In the genomic region with DNA sequence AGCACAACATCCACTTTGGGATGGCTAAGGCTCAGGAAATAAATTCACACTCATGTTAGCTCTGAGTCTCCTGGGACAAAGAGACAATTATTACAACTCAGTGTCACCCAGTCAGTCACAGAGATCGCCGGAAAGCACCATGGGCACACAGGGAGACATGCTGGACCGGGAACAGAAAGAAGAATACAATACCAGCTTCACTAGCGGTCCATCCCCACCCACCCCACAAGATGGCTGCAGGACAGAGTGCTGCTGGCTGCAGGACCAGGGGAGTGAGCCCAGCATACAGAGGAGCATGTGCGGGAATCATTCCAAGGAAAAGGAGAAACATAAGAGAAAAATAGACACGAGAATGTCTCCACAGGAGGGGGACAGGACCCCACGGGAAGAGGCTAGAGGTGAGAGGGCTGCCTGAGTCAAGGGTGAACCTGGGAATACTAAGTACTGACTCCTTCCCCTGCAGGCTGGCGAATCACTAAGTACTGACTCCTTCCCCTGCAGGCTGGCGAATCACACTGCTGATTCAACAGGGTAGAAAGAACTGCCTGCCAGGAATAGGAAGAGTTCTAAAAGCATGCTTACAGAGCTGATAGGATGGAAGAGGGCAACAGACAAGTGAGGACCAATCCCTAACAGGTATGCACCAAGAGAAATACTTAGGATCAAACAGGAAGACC, we compare ENCODE assay signal across 18 mouse cellular contexts.
DNase-seq lines count a peak whose midpoint lies in the region; ATAC-seq and TF ChIP-seq lines count a peak whose summit lies in the region.
"Had no signal": no experiment of that assay in that cellular context is flagged by ENCODE, and none has a peak within 500 bp of the region (broad histone marks: within the 10 kb centered on the region; RNA-seq: fewer than 3 reads in every experiment).

No protein-coding gene starts in this region.

- H3K4me3 ChIP-seq in forebrain, embryonic 10.5 days: no peak overlapping the region
- no peak overlapping the region for H3K4me3 ChIP-seq in forebrain, embryonic 12.5 days (replicated peaks)
- peak overlapping the region; percentile 42 for H3K4me3 ChIP-seq in layer of hippocampus, adult 2 months
- H3K4me3 ChIP-seq in intestine, embryonic 15.5 days (replicated peaks): no peak overlapping the region
- no peak overlapping the region for H3K4me3 ChIP-seq in kidney, embryonic 14.5 days (ENCODE audit: low read length)
- H3K4me3 ChIP-seq: heart, embryonic 10.5 days; liver, embryonic 13.5 days; neural tube, embryonic 15.5 days had no signal

- no peak overlapping the region for H3K4me2 ChIP-seq in forebrain, embryonic 12.5 days
- H3K4me2 ChIP-seq in intestine, embryonic 15.5 days (replicated peaks): no peak overlapping the region
- H3K4me2 ChIP-seq in kidney, embryonic 14.5 days (replicated peaks; ENCODE audit: low read depth, low read length): no peak overlapping the region
- H3K4me2 ChIP-seq: liver, embryonic 13.5 days; neural tube, embryonic 15.5 days had no signal

- H3K9me3 ChIP-seq in forebrain, embryonic 10.5 days: no peaks in the 10 kb centered on the region
- H3K9me3 ChIP-seq in forebrain, embryonic 12.5 days: no peaks in the 10 kb centered on the region
- H3K9me3 ChIP-seq in intestine, embryonic 15.5 days: no peaks in the 10 kb centered on the region
- no peaks in the 10 kb centered on the region for H3K9me3 ChIP-seq in kidney, embryonic 14.5 days (ENCODE audit: control insufficient read depth, low read length)
- H3K9me3 ChIP-seq: heart, embryonic 10.5 days; liver, embryonic 13.5 days; neural tube, embryonic 15.5 days had no signal

- H3K36me3 ChIP-seq in forebrain, embryonic 10.5 days (replicated peaks): peaks cover 14% of the 10 kb centered on the region
- no peaks in the 10 kb centered on the region; the same call in 1 of the 2 replicates for H3K36me3 ChIP-seq in forebrain, embryonic 12.5 days (replicated peaks)
- H3K36me3 ChIP-seq in intestine, embryonic 15.5 days: no peaks in the 10 kb centered on the region
- H3K36me3 ChIP-seq in kidney, embryonic 14.5 days (ENCODE audit: control insufficient read depth, insufficient read depth, low read length): no peaks in the 10 kb centered on the region
- H3K36me3 ChIP-seq: heart, embryonic 10.5 days; liver, embryonic 13.5 days; neural tube, embryonic 15.5 days had no signal

- H3K27ac ChIP-seq in forebrain, embryonic 10.5 days: peak overlapping the region; percentile 48; the same call in 1 of the 2 replicates
- no peak overlapping the region for H3K27ac ChIP-seq in forebrain, embryonic 12.5 days
- H3K27ac ChIP-seq in layer of hippocampus, adult 2 months: peak overlapping the region; percentile 36; the same call in 1 of the 2 replicates
- H3K27ac ChIP-seq in intestine, embryonic 15.5 days: no peak overlapping the region
- H3K27ac ChIP-seq in kidney, embryonic 14.5 days (ENCODE audit: low read depth, low read length): no peak overlapping the region
- H3K27ac ChIP-seq: heart, embryonic 10.5 days; liver, embryonic 13.5 days; neural tube, embryonic 15.5 days had no signal

- H3K4me1 ChIP-seq in forebrain, embryonic 10.5 days: peaks cover 23% of the 10 kb centered on the region
- H3K4me1 ChIP-seq in forebrain, embryonic 12.5 days: peaks cover 11% of the 10 kb centered on the region
- H3K4me1 ChIP-seq in intestine, embryonic 15.5 days (replicated peaks): no peaks in the 10 kb centered on the region
- no peaks in the 10 kb centered on the region for H3K4me1 ChIP-seq in kidney, embryonic 14.5 days (ENCODE audit: control insufficient read depth, insufficient read depth, low read length)
- H3K4me1 ChIP-seq: heart, embryonic 10.5 days; liver, embryonic 13.5 days; neural tube, embryonic 15.5 days had no signal

- H3K27me3 ChIP-seq in forebrain, embryonic 10.5 days (ENCODE audit: poor library complexity, severe bottlenecking): no peaks in the 10 kb centered on the region
- no peaks in the 10 kb centered on the region for H3K27me3 ChIP-seq in forebrain, embryonic 12.5 days
- H3K27me3 ChIP-seq in intestine, embryonic 15.5 days (replicated peaks): no peaks in the 10 kb centered on the region
- no peaks in the 10 kb centered on the region for H3K27me3 ChIP-seq in kidney, embryonic 14.5 days (ENCODE audit: control insufficient read depth, insufficient read depth, low read length)
- H3K27me3 ChIP-seq: liver, embryonic 13.5 days; neural tube, embryonic 15.5 days had no signal

- peak; percentile 41 for TF ChIP-seq CTCF in layer of hippocampus, adult 2 months (conservative IDR thresholded peaks at IDR 0.05)

- H3K9ac ChIP-seq in forebrain, embryonic 12.5 days: no peak overlapping the region
- H3K9ac ChIP-seq in intestine, embryonic 15.5 days: no peak overlapping the region
- no peak overlapping the region for H3K9ac ChIP-seq in kidney, embryonic 14.5 days (ENCODE audit: low read depth, low read length)
- H3K9ac ChIP-seq: liver, embryonic 13.5 days; neural tube, embryonic 15.5 days had no signal

- ATAC-seq in forebrain, embryonic 12.5 days (ENCODE audit: low FRiP score): no peak
- no peak for ATAC-seq in intestine, embryonic 15.5 days
- ATAC-seq in kidney, embryonic 14.5 days (ENCODE audit: low FRiP score, low TSS enrichment): no peak
- ATAC-seq: intestine, embryonic 16.5 days had no signal

- 66% methylated on average over 9 of the region's 9 CpGs for WGBS in forebrain, embryonic 10.5 days
- WGBS in forebrain, embryonic 12.5 days: 69% methylated on average over 9 of the region's 9 CpGs
- 78% methylated on average over 9 of the region's 9 CpGs for WGBS in intestine, embryonic 15.5 days
- whole genome bisulfite sequencing in kidney, embryonic 14.5 days: 75% methylated on average over 9 of the region's 9 CpGs

- DNase-seq in forebrain, embryonic 10.5 days (ENCODE audit: extremely low spot score, low spot score): no peak
- DNase-seq in layer of hippocampus, adult 2 months (ENCODE audit: low spot score in 2 of 2): no peak
- no peak for DNase-seq in layer of hippocampus, adult 9-10 months (ENCODE audit: low spot score)
- DNase-seq in 3T3-L1 (ENCODE audit: low read depth, low spot score) (peak; percentile 63), ZHBTc4 (ENCODE audit: low read depth, low spot score) (peak; percentile 25)
- DNase-seq: adrenal gland, postnatal 14 days; gastrocnemius, postnatal 14 days; heart, postnatal 14 days; kidney, postnatal 10 days; liver, embryonic 13.5 days; right cerebral cortex, postnatal 14 days; thymus, postnatal 36 days had no signal

Comparison
In these comparisons a context has a peak if more than half of its experiments do, and no peak if none do; other contexts are left out.
1. H3K27ac ChIP-seq: peak in forebrain, embryonic 10.5 days (single experiment) and layer of hippocampus, adult 2 months (single experiment); none in forebrain, embryonic 12.5 days (single experiment), intestine, embryonic 15.5 days (single experiment) and kidney, embryonic 14.5 days (single experiment).
2. DNase-seq: peak in 3T3-L1 (single experiment) and ZHBTc4 (single experiment); none in forebrain, embryonic 10.5 days (single experiment), layer of hippocampus, adult 2 months (0 of 2) and layer of hippocampus, adult 9-10 months (single experiment).